In genomic region chr13:8511069-8511817, GRCm38 (mm10) we compare ENCODE assay signal across 20 mouse cellular contexts.
DNase-seq lines count a peak whose midpoint lies in the region; ATAC-seq lines count a peak whose summit lies in the region.
"Had no signal": no experiment of that assay in that cellular context is flagged by ENCODE, and none has a peak within 500 bp of the region (broad histone marks: within the 10 kb centered on the region; RNA-seq: fewer than 3 reads in every experiment).

No protein-coding gene starts in this region.

- no peaks in the 10 kb centered on the region for H3K4me1 ChIP-seq in forebrain, embryonic 15.5 days
- no peaks in the 10 kb centered on the region for H3K4me1 ChIP-seq in forebrain, embryonic 11.5 days (replicated peaks; ENCODE audit: control insufficient read depth, insufficient read depth, low read length)
- peaks cover 4% of the 10 kb centered on the region; the same call in 1 of the 2 replicates for H3K4me1 ChIP-seq in midbrain, embryonic 15.5 days
- 0 out of 2 replicates have a peak, but pooled peaks cover 8% of the 10 kb centered on the region for H3K4me1 ChIP-seq in midbrain, embryonic 13.5 days (replicated peaks)
- no peaks in the 10 kb centered on the region for H3K4me1 ChIP-seq in forebrain, embryonic 16.5 days (replicated peaks; ENCODE audit: control insufficient read depth, insufficient read depth, low read length)
- H3K4me1 ChIP-seq: embryonic facial prominence, embryonic 12.5 days; heart, embryonic 13.5 days had no signal

- 71% methylated on average over 7 of the region's 7 CpGs for WGBS in forebrain, embryonic 15.5 days
- WGBS in forebrain, embryonic 11.5 days = 81% methylated on average over 7 of the region's 7 CpGs
- WGBS in midbrain, embryonic 15.5 days = 54% methylated on average over 7 of the region's 7 CpGs
- WGBS in midbrain, embryonic 13.5 days = 65% methylated on average over 7 of the region's 7 CpGs
- 60% methylated on average over 7 of the region's 7 CpGs for whole genome bisulfite sequencing in forebrain, embryonic 16.5 days

- no peak overlapping the region; the same call in 1 of the 2 replicates for H3K27ac ChIP-seq in forebrain, embryonic 15.5 days (replicated peaks)
- no peak overlapping the region for H3K27ac ChIP-seq in forebrain, embryonic 11.5 days (ENCODE audit: low read depth, low read length)
- H3K27ac ChIP-seq in midbrain, embryonic 15.5 days = peak overlapping the region; percentile 30
- H3K27ac ChIP-seq in midbrain, embryonic 13.5 days = no peak overlapping the region
- H3K27ac ChIP-seq in forebrain, embryonic 16.5 days (ENCODE audit: low read length) = peak overlapping the region; percentile 56
- H3K27ac ChIP-seq: embryonic facial prominence, embryonic 12.5 days; heart, embryonic 13.5 days; hindbrain, embryonic 14.5 days had no signal

- no peak for DNase-seq in forebrain, embryonic 11.5 days (ENCODE audit: low spot score)
- no peak for DNase-seq in liver
- DNase-seq: adrenal gland, postnatal 14 days; cerebellum, adult 11 months; cerebellum, adult 9-10 months; cerebellum, postnatal 25 days; gastrocnemius, postnatal 36 days; heart, adult 11 months; heart, postnatal 36 days had no signal

- no peak overlapping the region for H3K9ac ChIP-seq in forebrain, embryonic 15.5 days (replicated peaks)
- H3K9ac ChIP-seq in forebrain, embryonic 11.5 days (ENCODE audit: low read length) = no peak overlapping the region
- no peak overlapping the region for H3K9ac ChIP-seq in midbrain, embryonic 15.5 days
- H3K9ac ChIP-seq in midbrain, embryonic 13.5 days (replicated peaks) = no peak overlapping the region
- no peak overlapping the region for H3K9ac ChIP-seq in forebrain, embryonic 16.5 days (replicated peaks; ENCODE audit: low read depth, low read length)
- H3K9ac ChIP-seq: embryonic facial prominence, embryonic 12.5 days; heart, embryonic 13.5 days; hindbrain, embryonic 14.5 days had no signal

- no peaks in the 10 kb centered on the region for H3K9me3 ChIP-seq in forebrain, embryonic 15.5 days
- H3K9me3 ChIP-seq in forebrain, embryonic 11.5 days (ENCODE audit: control insufficient read depth, low read length) = no peaks in the 10 kb centered on the region
- H3K9me3 ChIP-seq in midbrain, embryonic 15.5 days = no peaks in the 10 kb centered on the region
- no peaks in the 10 kb centered on the region for H3K9me3 ChIP-seq in midbrain, embryonic 13.5 days
- H3K9me3 ChIP-seq in forebrain, embryonic 16.5 days (ENCODE audit: control insufficient read depth, low read length) = no peaks in the 10 kb centered on the region
- H3K9me3 ChIP-seq: embryonic facial prominence, embryonic 12.5 days; heart, embryonic 13.5 days had no signal

- H3K4me3 ChIP-seq in forebrain, embryonic 15.5 days = no peak overlapping the region
- H3K4me3 ChIP-seq in forebrain, embryonic 11.5 days (ENCODE audit: low read depth, low read length) = no peak overlapping the region
- no peak overlapping the region for H3K4me3 ChIP-seq in midbrain, embryonic 15.5 days
- H3K4me3 ChIP-seq in midbrain, embryonic 13.5 days (replicated peaks) = no peak overlapping the region
- no peak overlapping the region for H3K4me3 ChIP-seq in forebrain, embryonic 16.5 days (replicated peaks; ENCODE audit: low read length)
- H3K4me3 ChIP-seq: embryonic facial prominence, embryonic 12.5 days; heart, embryonic 13.5 days had no signal

- H3K27me3 ChIP-seq in forebrain, embryonic 15.5 days = no peaks in the 10 kb centered on the region
- no peaks in the 10 kb centered on the region for H3K27me3 ChIP-seq in forebrain, embryonic 11.5 days (ENCODE audit: control insufficient read depth, insufficient read depth, low read length)
- H3K27me3 ChIP-seq in midbrain, embryonic 15.5 days (replicated peaks) = no peaks in the 10 kb centered on the region
- H3K27me3 ChIP-seq in midbrain, embryonic 13.5 days = no peaks in the 10 kb centered on the region
- H3K27me3 ChIP-seq in forebrain, embryonic 16.5 days (replicated peaks; ENCODE audit: control insufficient read depth, insufficient read depth, low read length) = no peaks in the 10 kb centered on the region
- H3K27me3 ChIP-seq: CH12.LX; embryonic facial prominence, embryonic 12.5 days; heart, embryonic 13.5 days had no signal

- no peak overlapping the region for H3K4me2 ChIP-seq in forebrain, embryonic 15.5 days (replicated peaks)
- no peak overlapping the region for H3K4me2 ChIP-seq in forebrain, embryonic 11.5 days (ENCODE audit: low read depth, low read length, severe bottlenecking)
- H3K4me2 ChIP-seq in midbrain, embryonic 15.5 days = no peak overlapping the region
- no peak overlapping the region for H3K4me2 ChIP-seq in midbrain, embryonic 13.5 days (replicated peaks)
- H3K4me2 ChIP-seq in forebrain, embryonic 16.5 days (ENCODE audit: low read length) = no peak overlapping the region
- H3K4me2 ChIP-seq: embryonic facial prominence, embryonic 12.5 days; heart, embryonic 13.5 days; hindbrain, embryonic 14.5 days had no signal

- H3K36me3 ChIP-seq in forebrain, embryonic 15.5 days = no peaks in the 10 kb centered on the region
- no peaks in the 10 kb centered on the region for H3K36me3 ChIP-seq in forebrain, embryonic 11.5 days (ENCODE audit: control insufficient read depth, insufficient read depth, low read length)
- H3K36me3 ChIP-seq in midbrain, embryonic 15.5 days (replicated peaks) = no peaks in the 10 kb centered on the region
- H3K36me3 ChIP-seq in midbrain, embryonic 13.5 days = no peaks in the 10 kb centered on the region
- H3K36me3 ChIP-seq in forebrain, embryonic 16.5 days (ENCODE audit: control insufficient read depth, insufficient read depth) = no peaks in the 10 kb centered on the region
- H3K36me3 ChIP-seq: embryonic facial prominence, embryonic 12.5 days; heart, embryonic 13.5 days had no signal

- ATAC-seq in forebrain, embryonic 15.5 days (replicated peaks) = 0 out of 2 replicates have a peak, but pooled peaks have one; percentile 41
- ATAC-seq in forebrain, embryonic 11.5 days (replicated peaks; ENCODE audit: low FRiP score) = no peak
- peak; percentile 67 for ATAC-seq in midbrain, embryonic 15.5 days (replicated peaks)
- ATAC-seq in midbrain, embryonic 13.5 days = no peak
- ATAC-seq in forebrain, embryonic 16.5 days = peak; percentile 59
- ATAC-seq: activated CD4-positive, CD25-positive, alpha-beta regulatory T cell, adult 4 months; intestine, embryonic 16.5 days; Patski had no signal

Comparison
In these comparisons a context has a peak if more than half of its experiments do, and no peak if none do; other contexts are left out.
1. ATAC-seq: peak in forebrain, embryonic 15.5 days (single experiment), midbrain, embryonic 15.5 days (single experiment) and forebrain, embryonic 16.5 days (single experiment); none in forebrain, embryonic 11.5 days (single experiment) and midbrain, embryonic 13.5 days (single experiment).
2. H3K27ac ChIP-seq: peak in midbrain, embryonic 15.5 days (single experiment) and forebrain, embryonic 16.5 days (single experiment); none in forebrain, embryonic 15.5 days (single experiment), forebrain, embryonic 11.5 days (single experiment) and midbrain, embryonic 13.5 days (single experiment).